Mouse (Mus musculus): ENCODE measurements at regions not wholly inside any gene's neighbourhood (a gene's known extent, or its start where the extent isn't known, plus 50 kb on each side); places are given as distances from the start of the nearest gene placed in this dataset.

DNA sequence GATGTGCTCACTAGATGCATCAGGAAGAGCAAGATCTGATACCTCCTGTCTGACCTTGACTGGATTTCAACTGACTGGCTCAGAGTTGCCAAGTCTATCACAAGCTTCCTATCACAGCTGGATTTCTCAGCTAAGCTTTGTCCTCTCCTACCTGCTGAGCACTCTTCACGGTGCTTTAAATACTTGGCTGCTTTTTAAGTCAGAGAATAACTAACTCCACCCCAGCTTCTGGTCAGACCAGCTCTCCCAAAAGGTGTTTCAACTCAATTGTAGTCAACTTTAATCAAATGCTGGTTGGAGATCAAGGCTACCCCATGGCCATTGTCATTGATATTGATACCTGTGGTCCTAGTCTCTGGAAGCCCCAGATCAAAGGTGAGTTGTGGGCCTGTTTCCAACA, 1021.5 kb upstream of the Slc39a10 start:
- TF ChIP-seq ZNF384 (IDR thresholded peaks at IDR 0.05; ENCODE audit: low read depth, low read length) (no peak), HCFC1 (IDR thresholded peaks at IDR 0.05; ENCODE audit: borderline replicate concordance, insufficient read depth, low read length) (no peak), CHD2 (IDR thresholded peaks at IDR 0.05; ENCODE audit: low read depth, low read length) (no peak), MAFK (IDR thresholded peaks at IDR 0.05; ENCODE audit: insufficient read depth, low read depth, low read length) (no peak), ZC3H11A (IDR thresholded peaks at IDR 0.05; ENCODE audit: borderline replicate concordance, low read depth, low read length) (no peak)

Measured in ES-E14 (cell line).